Mouse (Mus musculus): ENCODE measurements around the gene Psmc3. TPM values are rescaled to one million over a fixed set of nuclear protein-coding genes. Genes with fewer than 3 reads are reported as not detected.
A peak's percentile ranks its signal among the peaks of the same experiment; 100 is the strongest.
"Not testable (repeated sequence)": the region's sequence is repeated elsewhere in the genome, so short reads cannot be mapped to it uniquely, and the experiment has no call there.

Gene Psmc3
- total RNA-seq (2021) = 100 to 1,000 TPM; 207 to 228 TPM

- peak; percentile 94 to 97 for DNase-seq
Measured at GRCm38 (mm10) chr2:91053934-91054382, at the start of gene Psmc3. Gene Psmc3 (plus strand): TSS chr2:91054009.

- DNase-seq = no peak
Measured at GRCm38 (mm10) chr2:91008536-91008935, 45.3 kb upstream of the Psmc3 start.

GRCm38 (mm10) chr2:91013881-91014280 is 39.9 kb upstream of the Psmc3 start:
- no peak for DNase-seq

- no peak for DNase-seq
Measured at GRCm38 (mm10) chr2:91015386-91015785, 38.4 kb upstream of the Psmc3 start.

GRCm38 (mm10) chr2:91018061-91018788 is 35.6 kb upstream of the Psmc3 start:
- DNase-seq = peak; percentile 15 to 42

GRCm38 (mm10) chr2:91019911-91020310 is 33.9 kb upstream of the Psmc3 start:
- no peak for DNase-seq

GRCm38 (mm10) chr2:91022266-91022665 is 31.5 kb upstream of the Psmc3 start:
- DNase-seq = not testable (repeated sequence)

- no peak for DNase-seq
Measured at GRCm38 (mm10) chr2:91023131-91023530, 30.7 kb upstream of the Psmc3 start.

GRCm38 (mm10) chr2:91023956-91024355 is 29.9 kb upstream of the Psmc3 start:
- DNase-seq = no peak

GRCm38 (mm10) chr2:91025081-91025516 is 28.7 kb upstream of the Psmc3 start:
- DNase-seq = peak in 1 of 2 experiments; percentile 21

GRCm38 (mm10) chr2:91026491-91026890 is 27.3 kb upstream of the Psmc3 start:
- DNase-seq = no peak

GRCm38 (mm10) chr2:91027391-91028214 is 26.2 kb upstream of the Psmc3 start:
- no peak for DNase-seq

- DNase-seq = no peak
Measured at GRCm38 (mm10) chr2:91031216-91031615, 22.6 kb upstream of the Psmc3 start.

- DNase-seq = no peak
Measured at GRCm38 (mm10) chr2:91033000-91033399, 20.8 kb upstream of the Psmc3 start.

- DNase-seq = no peak
Measured at GRCm38 (mm10) chr2:91035385-91035784, 18.4 kb upstream of the Psmc3 start, which contains the start of gene Rapsn. Gene Rapsn (plus strand): TSS chr2:91035620.

- DNase-seq = no peak
Measured at GRCm38 (mm10) chr2:91041786-91042185, 12.0 kb upstream of the Psmc3 start.

GRCm38 (mm10) chr2:91042651-91043398 is 11.0 kb upstream of the Psmc3 start:
- no peak for DNase-seq

GRCm38 (mm10) chr2:91044727-91045126 is 9.1 kb upstream of the Psmc3 start:
- DNase-seq = no peak

- not testable (repeated sequence) for DNase-seq
Measured at GRCm38 (mm10) chr2:91045805-91046204, 8.0 kb upstream of the Psmc3 start.

- no peak for DNase-seq
Measured at GRCm38 (mm10) chr2:91047359-91047758, 6.5 kb upstream of the Psmc3 start.

- no peak for DNase-seq
Measured at GRCm38 (mm10) chr2:91051917-91052316, 1.9 kb upstream of the Psmc3 start.

- DNase-seq = no peak
Measured at GRCm38 (mm10) chr2:91052752-91053151, 1.1 kb upstream of the Psmc3 start.
